Mouse (Mus musculus): Measurements from ENCODE around the gene Gm49380. TPM values are rescaled to one million over a fixed set of nuclear protein-coding genes. Genes with fewer than 3 reads are reported as not detected.

Gm49380 gene
- not detected for total RNA-seq (2021)

DNA sequence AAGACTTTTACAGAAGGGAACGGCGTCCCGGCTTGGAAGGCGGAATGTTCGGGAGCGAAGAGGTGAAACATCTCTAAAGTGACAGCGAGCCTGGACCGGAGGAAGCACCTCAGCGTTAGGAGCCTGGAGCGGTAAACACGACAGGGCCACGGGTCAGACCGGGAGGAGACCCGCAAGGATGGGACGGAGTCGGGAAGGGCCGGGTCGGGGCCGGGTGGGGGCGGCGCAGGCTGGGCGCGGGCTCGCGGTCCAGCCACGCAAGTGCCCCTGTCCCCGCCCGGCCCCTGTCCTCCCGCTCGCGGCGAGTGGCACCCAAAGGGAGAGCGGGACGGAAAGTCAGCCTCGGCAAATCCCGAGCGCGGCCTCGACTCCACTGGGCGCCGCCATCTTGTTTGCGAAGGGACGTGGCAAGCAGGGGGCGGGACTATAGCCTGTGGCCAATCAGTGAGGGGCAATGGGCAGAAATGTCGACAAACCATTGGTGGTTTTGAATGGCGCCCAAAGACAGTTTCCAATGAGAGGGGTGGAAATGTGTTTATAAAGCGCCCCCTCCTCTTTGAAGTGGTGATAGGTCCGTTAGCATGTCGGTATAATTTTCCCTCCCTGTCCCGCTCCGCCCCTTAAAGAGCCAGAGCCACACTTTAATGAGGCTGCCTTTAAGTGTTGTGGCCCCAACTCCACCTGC lies at the start of gene Gm49380, which contains the start of gene Rnf26:
Gene Gm49380 (minus strand): TSS at position 396 of the 685 bp plus-strand sequence.
Gene Rnf26 (minus strand): TSS at position 413 of the 685 bp plus-strand sequence.
- intact Hi-C loops (cut with DNase I): no loop called here

DNA sequence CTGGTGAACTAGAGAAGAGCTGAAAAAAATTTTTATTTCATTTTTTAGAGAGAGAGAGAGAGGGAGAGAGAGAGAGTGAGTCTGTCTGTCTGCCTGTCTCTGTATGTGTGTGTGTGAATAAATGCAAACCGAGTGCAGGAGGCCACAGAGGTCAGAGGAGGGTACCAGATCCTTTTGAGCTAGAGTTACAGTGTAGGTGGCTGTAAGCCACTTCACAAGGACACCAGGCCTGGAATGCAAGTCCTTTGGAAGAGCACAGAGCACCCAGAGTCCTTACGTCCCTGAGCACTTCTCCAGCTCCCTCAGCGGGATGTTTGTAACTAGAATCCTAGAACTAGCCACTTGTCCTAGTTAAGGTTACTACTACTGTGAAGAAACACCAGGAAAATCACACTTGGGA lies 46.6 kb upstream of the Gm49380 start:
- intact Hi-C loops (cut with DNase I): no loop called here
- no peak for DNase-seq (ENCODE audit: extremely low spot score in 1 of 2, low spot score in 2 of 2)

More for the DNA sequence above, at the start of gene Gm49380, which contains the start of gene Rnf26:
- DNase-seq (ENCODE audit: extremely low spot score in 1 of 2, low spot score in 2 of 2): peak; percentile 97 to 98

DNA sequence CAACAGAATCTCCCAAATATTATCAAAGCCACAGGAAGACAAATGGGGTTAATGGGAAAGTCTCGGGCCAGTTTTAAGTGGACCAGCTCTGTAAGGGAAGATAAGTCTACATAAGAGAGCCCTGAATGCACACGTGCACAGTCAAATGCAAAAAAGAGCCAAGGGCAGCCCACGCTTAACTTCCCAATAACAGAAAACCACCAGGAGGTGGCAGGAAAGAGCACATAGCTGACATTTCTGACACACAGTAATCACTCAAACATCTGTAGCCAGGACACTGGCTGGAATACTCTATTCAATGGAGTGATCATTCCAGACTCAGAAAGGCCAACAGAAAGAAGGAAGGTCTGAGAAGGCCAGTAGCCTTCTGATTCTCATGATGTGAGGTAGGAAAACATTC lies 34.0 kb upstream of the Gm49380 start:
- intact Hi-C loops (cut with DNase I): no loop called here
- no peak for DNase-seq (ENCODE audit: extremely low spot score in 1 of 2, low spot score in 2 of 2)

DNA sequence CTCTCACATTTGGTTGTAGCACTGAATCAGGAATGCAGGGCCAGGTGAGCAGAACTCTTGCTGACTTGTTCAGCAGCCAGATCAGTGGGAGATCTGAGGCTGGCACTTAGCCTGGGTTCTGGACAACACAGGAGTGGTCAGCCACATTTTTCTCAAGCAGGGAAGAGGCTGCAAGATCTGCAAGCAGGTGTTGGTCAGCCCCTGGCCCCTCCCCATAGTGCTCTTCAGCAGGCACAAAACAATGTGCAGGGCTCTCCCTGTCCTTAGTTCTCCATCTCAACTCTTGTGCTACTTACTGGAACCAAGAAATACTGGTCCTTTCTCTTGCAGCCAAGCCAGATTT lies 31.4 kb upstream of the Gm49380 start:
- intact Hi-C loops (cut with DNase I): no loop called here
- DNase-seq (ENCODE audit: extremely low spot score in 1 of 2, low spot score in 2 of 2): no peak

DNA sequence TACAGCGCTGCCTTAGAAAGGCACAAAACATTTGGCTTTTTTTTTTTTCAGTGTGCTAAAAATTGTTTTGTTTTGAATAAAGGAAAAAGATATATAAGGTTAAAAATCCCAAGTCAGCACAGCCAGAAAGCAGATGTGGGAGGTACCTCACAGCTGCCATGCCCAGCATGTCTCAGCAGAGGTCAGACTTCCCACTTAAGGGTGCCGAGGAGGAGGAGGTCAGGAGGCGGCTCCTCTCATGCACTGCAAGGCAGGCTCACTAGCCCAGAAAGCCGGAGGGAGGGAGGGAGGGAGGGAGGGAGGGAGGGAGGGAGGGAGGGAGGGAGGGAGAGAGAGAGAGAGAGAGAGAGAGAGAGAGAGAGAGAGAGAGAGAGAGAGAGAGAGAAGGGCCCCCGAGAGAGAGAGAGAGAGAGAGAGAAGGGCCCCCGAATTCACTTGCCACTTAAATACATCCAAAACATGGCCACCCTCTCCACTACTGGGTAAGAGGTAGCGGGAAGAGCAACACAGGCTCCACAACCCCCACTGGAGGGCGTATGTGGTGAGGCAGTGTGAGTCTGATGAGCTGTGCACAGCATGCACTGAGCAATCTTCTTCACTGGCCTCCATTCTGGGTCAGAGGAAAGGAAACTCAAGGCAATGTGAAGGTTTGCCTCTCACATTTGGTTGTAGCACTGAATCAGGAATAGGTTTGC lies 30.9 kb upstream of the Gm49380 start:
- intact Hi-C loops (cut with DNase I): no loop called here
- DNase-seq (ENCODE audit: extremely low spot score in 1 of 2, low spot score in 2 of 2): peak in 1 of 2 experiments; percentile 56

DNA sequence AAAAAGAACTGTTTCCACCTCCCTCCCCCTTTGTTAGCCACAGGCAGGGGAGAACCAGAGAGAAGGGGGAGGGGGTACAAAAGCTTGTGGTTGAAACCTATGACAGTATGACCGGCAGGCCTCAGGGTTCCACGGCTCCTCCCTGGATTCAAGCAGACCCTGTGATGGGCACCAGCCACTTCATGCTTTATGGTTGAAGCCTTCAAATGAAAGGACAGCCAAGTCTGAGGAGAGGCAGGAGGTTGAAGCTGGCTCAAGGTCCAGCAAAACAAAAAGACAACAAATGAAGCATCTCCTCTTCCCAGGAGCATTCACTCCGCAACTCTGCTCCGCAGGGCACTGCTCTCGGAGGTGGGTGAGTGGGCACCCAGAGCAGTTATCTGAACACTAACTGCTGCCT lies 30.1 kb upstream of the Gm49380 start:
- intact Hi-C loops (cut with DNase I): no loop called here
- no peak for DNase-seq (ENCODE audit: extremely low spot score in 1 of 2, low spot score in 2 of 2)

DNA sequence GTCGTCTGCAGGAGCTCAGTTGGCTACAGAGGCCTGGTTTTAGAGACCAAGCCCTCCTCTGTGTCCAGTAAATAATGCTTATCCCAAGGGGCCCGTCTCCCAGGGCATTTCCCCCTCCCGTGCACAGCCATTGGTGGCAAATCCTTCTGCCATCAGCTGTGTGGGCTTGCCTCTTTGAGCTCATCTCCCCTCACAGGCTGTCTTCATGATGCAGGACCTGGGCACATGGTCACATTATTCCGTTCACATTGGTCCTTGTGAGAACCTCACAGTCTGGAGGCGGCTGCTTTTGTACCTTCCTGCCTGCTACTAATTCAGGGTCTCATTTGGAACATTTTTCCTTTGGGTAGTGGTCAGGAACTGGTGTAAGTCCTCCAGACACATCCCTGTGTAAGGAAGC lies 28.7 kb upstream of the Gm49380 start:
- DNase-seq (ENCODE audit: extremely low spot score in 1 of 2, low spot score in 2 of 2): no peak
- intact Hi-C loops (cut with DNase I): no loop called here

DNA sequence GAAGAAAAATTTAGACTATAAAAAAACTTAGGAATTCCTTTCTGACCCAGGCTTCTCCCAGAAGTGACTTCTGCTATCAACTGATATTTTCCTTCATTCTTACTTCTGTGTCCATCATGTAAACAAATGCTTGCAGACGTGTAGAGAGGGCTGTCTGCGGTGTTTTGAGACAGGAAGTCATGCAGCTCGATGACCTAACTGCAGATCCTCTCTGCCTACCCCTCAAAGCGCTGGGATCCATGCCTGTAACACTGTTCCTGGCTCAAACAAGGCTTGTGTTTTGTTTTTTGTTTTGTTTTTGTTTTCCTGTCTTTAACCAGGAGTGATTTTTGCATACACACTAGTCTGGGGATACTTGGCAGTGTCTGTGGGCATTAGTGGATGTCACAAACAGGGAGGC lies 24.5 kb upstream of the Gm49380 start:
- intact Hi-C loops (cut with DNase I): loop anchor here (10.0 kb wide), 1 partner anchor 97 kb away; the partner anchor contains the start of gene Cbl
- no peak for DNase-seq (ENCODE audit: extremely low spot score in 1 of 2, low spot score in 2 of 2)

DNA sequence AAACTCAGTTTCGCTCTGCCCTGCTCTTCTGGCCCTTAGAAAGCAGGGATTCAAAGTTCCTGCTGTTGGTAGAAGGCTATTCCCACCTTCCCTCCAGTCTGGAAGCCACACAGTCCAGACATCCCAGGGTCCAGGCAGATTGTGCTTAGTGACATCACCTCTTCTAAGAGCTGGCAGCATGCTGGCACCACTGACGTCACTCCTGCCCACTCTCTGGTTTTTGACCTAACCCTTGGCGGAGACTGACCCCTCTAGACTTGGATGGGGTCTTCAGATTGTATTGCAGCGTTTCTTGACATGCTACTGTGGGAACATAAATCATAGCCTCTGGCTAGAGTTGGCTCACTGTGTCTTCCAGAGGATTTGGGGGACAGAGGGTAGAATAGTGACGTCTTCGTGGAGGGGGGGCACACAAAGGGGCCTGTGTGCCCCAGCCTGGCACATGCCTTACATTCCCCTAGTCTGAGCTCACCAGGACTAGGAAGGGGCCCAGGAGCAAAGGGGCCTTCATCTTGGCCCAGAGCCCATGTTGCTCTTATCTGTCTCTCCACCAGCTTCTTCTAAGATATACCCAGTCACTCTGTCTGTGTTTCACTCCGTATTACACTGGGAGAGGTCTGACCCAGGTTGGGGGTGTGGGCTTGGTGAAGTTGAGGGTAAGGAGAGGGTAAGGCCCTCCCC lies 22.6 kb upstream of the Gm49380 start:
- intact Hi-C loops (cut with DNase I): loop anchor here (10.0 kb wide), 1 partner anchor 99 kb away; the partner anchor contains the start of gene Cbl

DNA sequence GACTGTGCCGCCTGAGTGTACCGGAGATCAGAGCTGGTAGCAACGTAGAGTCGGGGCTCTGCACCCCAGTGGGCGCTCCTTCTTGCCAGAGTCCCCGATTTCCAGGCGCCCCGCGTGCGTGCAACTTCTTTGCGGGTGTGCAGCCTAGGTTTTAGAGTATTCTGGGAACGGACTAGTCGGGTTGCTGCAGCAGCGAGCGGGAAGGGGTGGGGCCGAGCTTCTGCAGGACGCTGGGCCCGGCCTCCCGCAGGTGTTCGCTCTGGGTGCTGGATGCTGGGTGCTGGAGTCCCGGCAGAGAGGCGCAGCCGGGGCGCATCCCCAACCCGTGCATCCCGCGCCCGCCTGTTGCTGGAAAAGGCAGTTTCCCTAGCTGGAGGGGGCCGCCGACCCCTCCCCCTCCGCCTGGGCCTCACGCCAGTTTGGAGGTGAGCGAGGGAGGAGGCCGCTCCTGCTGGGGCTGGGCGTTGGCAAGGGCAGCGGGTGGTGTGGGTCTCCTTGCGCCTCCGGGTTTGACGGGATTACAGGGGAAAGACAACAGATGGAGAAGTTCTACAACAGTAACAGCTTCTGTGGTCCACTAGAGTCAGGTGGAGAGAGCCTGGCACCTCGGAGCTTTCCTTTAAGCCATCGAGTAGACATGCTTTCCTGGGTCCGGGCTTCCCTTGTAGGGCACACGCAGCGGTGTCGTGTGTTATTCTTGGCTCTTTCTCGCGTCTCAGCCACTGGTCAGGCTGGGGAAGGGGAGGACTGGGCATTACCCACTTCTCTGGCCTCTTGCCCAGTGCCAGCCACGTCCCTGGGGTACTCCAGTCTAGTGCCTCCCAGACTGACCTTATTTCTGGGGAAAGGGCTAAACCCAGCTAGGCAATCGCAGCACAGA lies 21.8 kb upstream of the Gm49380 start:
- intact Hi-C loops (cut with DNase I): loop anchor here (1.0 to 10.0 kb wide), 2 partner anchors 100 to 216 kb away; partner anchors contain the start of gene Cbl
- peak in 1 of 2 experiments; percentile 75 for DNase-seq (ENCODE audit: extremely low spot score in 1 of 2, low spot score in 2 of 2)

More for the DNA sequence above, 22.6 kb upstream of the Gm49380 start:
- no peak for DNase-seq (ENCODE audit: extremely low spot score in 1 of 2, low spot score in 2 of 2)

DNA sequence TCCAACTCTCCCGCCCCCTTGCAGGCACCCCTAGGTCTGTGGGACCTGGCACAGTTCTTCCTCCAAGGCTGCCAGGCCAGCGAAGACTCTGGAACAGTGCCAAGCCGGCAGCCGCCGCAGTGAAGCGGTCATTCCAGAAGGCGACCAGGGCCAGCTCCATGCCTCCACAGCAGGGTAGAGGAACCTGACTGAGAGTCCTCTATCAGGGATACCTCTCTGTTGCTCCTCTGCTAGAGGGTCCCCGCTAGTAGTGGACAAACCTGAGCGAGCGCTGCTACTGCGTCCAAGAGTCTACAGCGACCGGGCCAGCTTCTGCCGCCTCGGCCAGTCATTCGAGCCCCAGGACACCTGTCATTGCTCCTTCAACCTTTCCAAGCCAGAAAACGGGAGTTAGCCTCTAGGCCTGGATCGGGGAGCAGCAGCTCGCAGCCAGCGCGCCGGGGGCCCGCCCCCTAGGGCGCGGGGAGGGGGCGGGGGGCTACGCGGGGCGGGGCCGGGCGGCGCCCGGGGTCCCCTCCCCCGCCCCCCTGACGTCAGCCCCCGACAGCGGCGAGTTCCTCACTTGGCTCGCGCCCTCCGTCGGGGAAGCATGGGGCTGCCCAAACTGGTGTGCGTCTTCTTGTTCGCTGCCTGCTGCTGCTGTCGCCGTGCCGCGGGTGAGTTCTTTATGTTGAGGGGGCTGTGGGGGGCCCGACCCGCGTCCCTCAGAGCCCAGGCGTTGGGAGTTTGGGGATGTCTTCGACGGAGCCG lies 21.0 kb upstream of the Gm49380 start, which contains the start of gene Mcam:
Gene Mcam (plus strand): TSS at position 369 of the 750 bp plus-strand sequence.
- intact Hi-C loops (cut with DNase I): loop anchor here (1.0 to 10.0 kb wide), 2 partner anchors 101 to 217 kb away; partner anchors contain the start of gene Cbl
- DNase-seq (ENCODE audit: extremely low spot score in 1 of 2, low spot score in 2 of 2): peak; percentile 38 to 80

DNA sequence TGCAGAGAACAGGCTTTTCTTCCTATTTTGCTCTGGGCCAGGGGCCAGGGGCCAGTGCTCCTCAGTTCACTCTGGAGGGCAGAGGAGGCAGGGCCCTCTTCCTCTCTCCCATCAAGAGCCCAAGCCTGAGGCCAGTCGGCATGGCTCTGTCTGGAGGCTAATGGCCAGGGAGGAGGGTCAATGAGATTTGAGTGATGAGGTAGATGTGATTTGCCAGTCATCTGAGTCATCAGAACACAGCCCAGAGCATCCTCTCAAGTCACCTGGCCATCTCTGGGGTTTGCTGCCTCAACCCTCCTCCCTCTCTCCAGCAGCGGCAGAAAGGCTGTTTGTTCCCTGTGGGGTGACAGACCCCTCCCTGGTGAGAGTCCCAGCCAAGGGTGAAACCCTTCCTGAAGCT lies 20.0 kb upstream of the Gm49380 start:
- no peak for DNase-seq (ENCODE audit: extremely low spot score in 1 of 2, low spot score in 2 of 2)
- intact Hi-C loops (cut with DNase I): loop anchor here (10.0 kb wide), 1 partner anchor 102 kb away; the partner anchor contains the start of gene Cbl

DNA sequence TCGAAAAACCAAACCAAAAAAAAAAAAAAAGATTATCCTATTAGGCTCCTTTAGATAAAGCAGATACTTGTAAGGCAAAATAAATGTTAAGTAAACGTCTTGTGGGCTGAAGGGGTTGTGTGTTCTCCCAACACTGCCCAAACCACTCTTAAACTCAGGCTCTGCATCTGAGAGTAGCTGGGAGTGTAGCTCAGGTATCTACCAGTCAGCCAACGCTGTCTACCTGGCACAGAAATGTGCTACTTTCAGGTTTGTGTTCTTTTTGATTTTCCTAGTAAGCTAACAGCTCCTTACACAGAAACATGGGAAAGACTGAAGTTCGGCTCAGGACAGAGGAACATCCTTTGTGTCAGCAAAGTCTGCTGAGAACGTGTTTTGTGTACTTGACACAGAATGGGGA lies 18.9 kb upstream of the Gm49380 start:
- DNase-seq (ENCODE audit: extremely low spot score in 1 of 2, low spot score in 2 of 2): no peak

DNA sequence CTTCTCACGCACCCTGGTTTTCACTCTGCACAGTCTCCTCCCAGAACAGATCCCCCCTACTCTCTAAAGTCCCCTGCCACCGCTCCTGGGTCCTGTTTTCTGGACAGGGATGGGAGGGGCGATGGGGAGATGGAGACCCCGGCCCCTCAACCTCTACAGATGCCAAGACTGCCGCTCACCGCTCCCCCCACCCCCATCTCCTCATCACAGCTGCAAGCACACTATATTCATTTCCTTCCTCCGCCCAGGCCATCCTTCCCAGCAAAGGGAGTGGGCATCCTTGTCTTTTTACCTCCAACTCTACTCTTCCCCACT lies 17.9 kb upstream of the Gm49380 start:
- intact Hi-C loops (cut with DNase I): loop anchor here (10.0 kb wide), 1 partner anchor 104 kb away; the partner anchor contains the start of gene Cbl
- no peak for DNase-seq (ENCODE audit: extremely low spot score in 1 of 2, low spot score in 2 of 2)

More for the DNA sequence above, 18.9 kb upstream of the Gm49380 start:
- intact Hi-C loops (cut with DNase I): loop anchor here (10.0 kb wide), 1 partner anchor 103 kb away; the partner anchor contains the start of gene Cbl

DNA sequence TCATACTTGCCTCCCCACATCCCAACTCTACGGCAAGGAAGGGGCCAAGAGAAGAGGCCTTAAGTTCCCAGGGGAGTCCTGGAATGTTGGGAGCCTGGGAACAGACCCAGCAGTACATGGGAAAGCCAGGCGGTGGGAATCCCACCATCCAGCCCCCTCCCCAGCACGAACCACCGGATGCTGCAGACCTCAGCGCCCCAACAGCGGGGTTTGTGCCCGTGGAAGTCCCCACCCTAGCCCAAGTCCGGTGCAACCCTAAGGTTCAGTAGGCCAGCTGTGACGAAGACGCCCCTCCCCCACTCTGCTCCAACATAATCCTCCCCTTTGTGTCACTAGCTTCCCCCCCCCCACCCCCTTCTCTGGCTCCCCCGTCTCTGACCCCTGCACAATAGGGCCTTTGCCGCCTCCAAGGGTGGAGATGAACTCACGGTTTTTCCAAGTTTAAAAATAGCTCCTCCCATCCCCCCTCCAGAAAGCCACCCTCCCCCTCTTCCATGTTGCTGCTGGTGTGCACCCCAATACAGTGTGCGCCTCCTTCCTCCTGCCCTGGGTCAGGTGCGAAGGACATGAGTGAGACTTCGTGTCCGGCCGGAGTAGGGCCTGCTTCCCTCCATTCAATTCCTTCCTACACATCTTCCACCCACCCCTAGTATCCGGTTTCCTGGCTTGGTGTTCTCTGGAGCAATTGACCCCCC lies 17.4 kb upstream of the Gm49380 start:
- intact Hi-C loops (cut with DNase I): loop anchor here (10.0 kb wide), 1 partner anchor 104 kb away; the partner anchor contains the start of gene Cbl
- DNase-seq (ENCODE audit: extremely low spot score in 1 of 2, low spot score in 2 of 2): peak in 1 of 2 experiments; percentile 84

DNA sequence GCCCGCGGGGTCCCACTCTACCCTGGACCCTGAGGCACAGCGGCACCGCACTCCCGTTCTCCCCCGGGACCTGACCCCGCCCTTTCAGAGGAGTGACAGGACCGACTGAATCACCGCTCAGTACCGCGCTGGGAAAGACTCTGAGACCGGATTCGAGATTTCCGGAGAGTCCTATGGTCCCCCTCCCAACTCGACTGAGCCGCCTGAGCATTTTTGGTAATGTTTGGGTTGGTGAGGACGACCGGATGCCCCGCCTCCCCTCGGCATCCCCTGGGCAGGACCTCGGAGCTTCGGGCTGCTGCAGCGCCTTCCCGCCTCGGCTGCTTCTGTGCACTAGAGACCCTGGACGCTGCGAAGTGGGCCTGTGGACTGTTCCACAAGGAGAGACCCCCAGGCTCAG lies 16.7 kb upstream of the Gm49380 start:
- intact Hi-C loops (cut with DNase I): loop anchor here (10.0 kb wide), 1 partner anchor 105 kb away; the partner anchor contains the start of gene Cbl
- peak in 1 of 2 experiments; percentile 88 for DNase-seq (ENCODE audit: extremely low spot score in 1 of 2, low spot score in 2 of 2)

DNA sequence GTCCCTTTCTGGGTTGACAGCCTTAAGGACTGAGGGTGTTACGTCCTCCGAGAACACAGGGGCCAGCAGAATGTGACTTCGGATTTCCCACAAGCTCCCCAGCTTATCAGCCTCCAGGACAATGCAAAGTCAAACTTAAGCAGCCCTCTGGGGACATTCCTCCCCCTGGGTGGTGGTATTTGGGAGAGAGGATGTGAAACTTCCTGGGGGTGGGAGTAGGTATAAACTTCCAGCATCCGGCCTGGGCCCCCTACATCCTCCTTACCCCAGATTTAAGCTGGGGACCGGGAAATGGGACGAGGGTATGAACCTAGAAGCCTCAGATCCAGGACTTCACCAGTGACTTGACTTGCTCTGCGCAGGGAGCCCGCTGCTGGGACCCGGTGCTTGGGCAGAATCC lies 16.3 kb upstream of the Gm49380 start:
- intact Hi-C loops (cut with DNase I): loop anchor here (10.0 kb wide), 2 partner anchors 105 to 205 kb away; partner anchors contain the start of genes Cbl and H2afx
- DNase-seq (ENCODE audit: extremely low spot score in 1 of 2, low spot score in 2 of 2): peak in 1 of 2 experiments; percentile 70
